Mouse (Mus musculus) myocyte (in vitro differentiated cells): ENCODE data around the gene Mrtfa. TPM values are rescaled to one million over a fixed set of nuclear protein-coding genes. Genes with fewer than 3 reads are reported as not detected.
A peak's percentile ranks its signal among the peaks of the same experiment; 100 is the strongest.

Experiments used
- H3K27me3 ChIP-seq: one replicate; pipeline ENCODE4 v1.6.1; 2011; ENCODE audit not compliant: control insufficient read depth, insufficient read depth, insufficient read length
- H3K36me3 ChIP-seq: one replicate; pipeline ENCODE4 v1.6.1; 2011; ENCODE audit not compliant: control insufficient read depth, insufficient read depth
- H3K4me2 ChIP-seq: one replicate; pipeline ENCODE4 v1.6.1; 2011; ENCODE audit warnings: low read depth, control low read depth
- H3K4me3 ChIP-seq: one replicate; pipeline ENCODE4 v1.5.1; 2011; ENCODE audit warnings: mild to moderate bottlenecking, control low read depth, moderate library complexity
- H3K79me2 ChIP-seq: one replicate; pipeline ENCODE4 v1.6.1; 2011; ENCODE audit not compliant: control insufficient read depth, insufficient read depth
- H3ac ChIP-seq: one replicate; pipeline ENCODE4 v1.6.1; 2011; ENCODE audit not compliant: control insufficient read depth, insufficient read length
- CEBPB ChIP-seq: IDR thresholded peaks from 2 replicates; pipeline ENCODE4 v1.6.1; 2011; ENCODE audit warnings: mild to moderate bottlenecking, moderate library complexity; ENCODE audit not compliant: poor library complexity, insufficient read depth, severe bottlenecking
- E2F4 ChIP-seq: IDR thresholded peaks from one replicate; pipeline ENCODE4 v1.6.1; 2011; ENCODE audit warnings: mild to moderate bottlenecking, control low read depth, moderate library complexity; ENCODE audit not compliant: insufficient read depth
- MAX ChIP-seq: IDR thresholded peaks from one replicate; pipeline ENCODE4 v1.6.1; 2011; ENCODE audit warnings: low read depth, mild to moderate bottlenecking, control low read depth
- MYOD1 ChIP-seq, 3 experiments: IDR thresholded peaks; one replicate each; pipeline ENCODE4 v1.6.1; 2011; ENCODE audit warnings: control low read depth in 2 of 3, low read depth in 2 of 3, mild to moderate bottlenecking in 2 of 3, moderate library complexity in 1 of 3; ENCODE audit not compliant: insufficient read length in 2 of 3, control insufficient read depth in 1 of 3
- MYOG ChIP-seq, 3 experiments: IDR thresholded peaks; one replicate each; pipeline ENCODE4 v1.6.1; 2011; ENCODE audit warnings: control low read depth in 2 of 3, low read depth in 2 of 3, mild to moderate bottlenecking in 2 of 3; ENCODE audit not compliant: insufficient read length in 2 of 3, control insufficient read depth in 1 of 3, insufficient read depth in 1 of 3
- POLR2A ChIP-seq: IDR thresholded peaks from one replicate; pipeline ENCODE4 v1.6.1; 2011; ENCODE audit warnings: low read depth, mild to moderate bottlenecking, control low read depth, moderate library complexity; ENCODE audit not compliant: insufficient read length
- POLR2AphosphoS2 ChIP-seq: IDR thresholded peaks from one replicate; pipeline ENCODE4 v1.6.1; 2011; ENCODE audit warnings: low read depth, control low read depth; ENCODE audit not compliant: insufficient read length
- REST ChIP-seq: IDR thresholded peaks from one replicate; pipeline ENCODE4 v1.6.1; 2011; ENCODE audit warnings: mild to moderate bottlenecking, control low read depth, moderate library complexity; ENCODE audit not compliant: insufficient read depth, insufficient read length
- SRF ChIP-seq: IDR thresholded peaks from one replicate; pipeline ENCODE4 v1.6.1; 2011; ENCODE audit warnings: low read depth; ENCODE audit not compliant: control insufficient read depth, insufficient read length
- TCF12 ChIP-seq: IDR thresholded peaks from one replicate; pipeline ENCODE4 v1.6.1; 2011; ENCODE audit warnings: mild to moderate bottlenecking, control low read depth; ENCODE audit not compliant: poor library complexity, insufficient read depth, severe bottlenecking
- TCF3 ChIP-seq: IDR thresholded peaks from one replicate; pipeline ENCODE4 v1.6.1; 2011; ENCODE audit warnings: low read depth, control low read depth; ENCODE audit not compliant: insufficient read length
- USF1 ChIP-seq: IDR thresholded peaks from one replicate; pipeline ENCODE4 v1.6.1; 2011; ENCODE audit warnings: low read depth, mild to moderate bottlenecking, control low read depth, moderate library complexity
- polyA plus RNA-seq: library from polyadenylated mRNA; unstranded; fragments of >200 nt; fragmentation: generic; extraction: Trizol; gene quantifications from one replicate; pipeline ENCODE4 v1.2.1, GENCODE M21; 2012; ENCODE audit warnings: missing spikeins

Mrtfa gene
- polyA plus RNA-seq, 1 experiment, result 36.0 TPM

DNA sequence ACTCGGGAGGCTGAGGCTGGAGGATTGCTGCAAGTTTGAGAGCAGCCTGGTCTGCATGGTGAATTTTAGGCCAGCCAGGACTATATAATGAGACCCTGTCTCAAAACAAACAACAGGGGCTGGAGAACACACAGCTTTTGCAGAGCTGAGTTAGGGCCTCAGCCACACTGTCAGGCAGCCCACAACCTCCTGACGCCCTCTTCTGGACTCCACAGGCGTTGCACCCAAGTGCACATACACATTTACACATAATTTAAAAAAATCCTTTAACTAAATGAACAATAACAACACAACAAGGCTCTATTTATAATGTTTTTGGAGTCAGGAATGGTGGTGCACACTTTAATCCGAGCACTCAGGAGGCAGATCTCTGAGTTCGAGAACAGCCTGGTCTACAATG is 7.9 kb upstream of the Mrtfa start:
- H3K4me3 ChIP-seq, result no peak overlapping the region
- no peaks in the 10 kb centered on the region for H3K36me3 ChIP-seq
- H3K79me2 ChIP-seq, result no peaks in the 10 kb centered on the region
- H3K27me3 ChIP-seq, result no peaks in the 10 kb centered on the region
- no peak overlapping the region for H3K4me2 ChIP-seq
- TF ChIP-seq SRF (no peak), MYOD1 (IDR thresholded peaks at IDR 0.05; ENCODE audit: control insufficient read depth in 1 of 3, insufficient read length in 2 of 3, low read depth in 2 of 3) (no peak), MYOG (IDR thresholded peaks at IDR 0.05; ENCODE audit: control insufficient read depth in 1 of 3, insufficient read depth in 1 of 3, insufficient read length in 2 of 3, low read depth in 2 of 3) (no peak), TCF12 (no peak), CEBPB (no peak), E2F4 (no peak), POLR2AphosphoS2 (no peak), REST (no peak), TCF3 (no peak), MAX (no peak), USF1 (no peak), POLR2A (no peak)
- no peak overlapping the region for H3ac ChIP-seq

DNA sequence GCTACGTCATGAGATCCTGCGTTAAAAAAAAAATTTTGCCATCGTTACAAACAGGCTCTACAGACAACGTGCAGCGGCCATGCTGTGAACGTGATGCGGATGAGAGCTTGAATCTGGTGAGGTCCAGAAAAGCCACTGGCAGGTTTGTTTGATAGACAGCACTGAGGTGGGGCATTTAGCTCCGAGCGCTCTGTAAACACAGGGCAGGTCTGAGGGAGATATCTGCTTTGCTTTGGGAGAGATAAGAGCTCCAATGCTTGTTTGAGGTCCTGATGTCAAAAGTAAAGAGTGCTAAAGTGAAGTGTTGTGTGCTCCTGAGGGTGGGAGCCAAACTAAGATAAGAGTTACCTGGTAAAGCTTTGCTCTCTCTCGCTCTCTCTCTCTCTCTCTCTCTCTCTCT is 6.6 kb upstream of the Mrtfa start:
- H3K4me2 ChIP-seq, result no peak overlapping the region
- H3K27me3 ChIP-seq, result no peaks in the 10 kb centered on the region
- no peaks in the 10 kb centered on the region for H3K79me2 ChIP-seq
- H3K36me3 ChIP-seq, result no peaks in the 10 kb centered on the region
- H3ac ChIP-seq, result no peak overlapping the region
- TF ChIP-seq MYOG (IDR thresholded peaks at IDR 0.05; ENCODE audit: control insufficient read depth in 1 of 3, insufficient read depth in 1 of 3, insufficient read length in 2 of 3, low read depth in 2 of 3) (no peak), USF1 (no peak), POLR2AphosphoS2 (no peak), POLR2A (no peak), SRF (no peak), CEBPB (no peak), MYOD1 (IDR thresholded peaks at IDR 0.05; ENCODE audit: control insufficient read depth in 1 of 3, insufficient read length in 2 of 3, low read depth in 2 of 3) (no peak), E2F4 (no peak), TCF3 (no peak), MAX (no peak), TCF12 (no peak), REST (no peak)
- H3K4me3 ChIP-seq, result no peak overlapping the region

DNA sequence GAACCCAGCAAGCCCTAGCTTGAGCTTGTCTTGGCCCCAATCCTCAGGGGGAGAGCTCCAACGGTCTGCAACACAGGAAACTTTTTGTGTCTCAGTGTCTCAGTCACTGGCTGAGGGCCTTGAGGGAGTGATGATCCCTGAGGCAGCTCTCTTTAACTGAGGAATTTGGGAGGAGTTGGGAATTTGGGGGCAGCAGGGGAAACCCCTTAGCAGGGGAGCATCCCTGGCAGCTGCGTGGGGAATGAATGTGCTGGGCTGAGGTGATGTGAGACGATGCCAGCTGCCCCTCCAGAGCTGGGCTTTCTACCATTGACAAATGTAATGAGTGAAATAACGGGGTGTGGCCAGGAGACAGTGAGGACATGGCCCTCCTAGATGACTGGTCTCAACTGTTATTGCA is 4.9 kb upstream of the Mrtfa start:
- TF ChIP-seq USF1 (no peak), MYOD1 (IDR thresholded peaks at IDR 0.05; ENCODE audit: control insufficient read depth in 1 of 3, insufficient read length in 2 of 3, low read depth in 2 of 3) (peak in 2 of 3 experiments; percentile 78 to 90), MAX (no peak), MYOG (IDR thresholded peaks at IDR 0.05; ENCODE audit: control insufficient read depth in 1 of 3, insufficient read depth in 1 of 3, insufficient read length in 2 of 3, low read depth in 2 of 3) (peak; percentile 38 to 96 (median 82)), SRF (no peak), CEBPB (no peak), POLR2AphosphoS2 (no peak), TCF12 (peak; percentile 53), REST (no peak), TCF3 (peak; percentile 63), E2F4 (no peak), POLR2A (no peak)
- H3K79me2 ChIP-seq, result no peaks in the 10 kb centered on the region
- no peak overlapping the region for H3K4me2 ChIP-seq
- H3ac ChIP-seq, result no peak overlapping the region
- no peaks in the 10 kb centered on the region for H3K36me3 ChIP-seq
- no peaks in the 10 kb centered on the region for H3K27me3 ChIP-seq
- no peak overlapping the region for H3K4me3 ChIP-seq

DNA sequence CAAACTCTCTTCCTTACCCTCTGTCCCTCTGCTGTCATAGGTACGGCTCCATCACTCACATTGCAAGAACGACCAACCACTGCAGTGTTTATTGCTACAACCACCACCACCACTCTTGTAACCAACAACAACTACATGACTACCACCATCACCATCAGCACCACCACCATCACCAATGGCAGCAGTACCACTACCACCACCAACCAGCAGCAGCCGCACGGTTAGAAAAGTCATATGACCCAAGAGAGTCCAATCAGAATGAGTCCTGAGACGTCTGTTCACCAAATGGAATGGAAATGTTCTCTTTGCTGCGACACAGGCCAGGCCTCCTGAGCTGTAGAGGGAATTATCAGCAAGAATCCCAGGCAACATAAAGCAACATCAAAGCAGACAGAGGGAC is 4.2 kb upstream of the Mrtfa start:
- H3K4me3 ChIP-seq, result no peak overlapping the region
- H3K79me2 ChIP-seq, result peaks cover 5% of the 10 kb centered on the region
- no peak for TF ChIP-seq TCF3
- no peak for TF ChIP-seq POLR2AphosphoS2
- TF ChIP-seq MAX, result no peak
- TF ChIP-seq MYOD1 (IDR thresholded peaks at IDR 0.05; ENCODE audit: control insufficient read depth in 1 of 3, insufficient read length in 2 of 3, low read depth in 2 of 3), result no peak
- TF ChIP-seq TCF12, result no peak
- no peak for TF ChIP-seq E2F4
- TF ChIP-seq MYOG (IDR thresholded peaks at IDR 0.05; ENCODE audit: control insufficient read depth in 1 of 3, insufficient read depth in 1 of 3, insufficient read length in 2 of 3, low read depth in 2 of 3), result no peak
- no peak for TF ChIP-seq USF1
- no peak for TF ChIP-seq POLR2A
- no peak for TF ChIP-seq SRF
- no peak overlapping the region for H3ac ChIP-seq
- H3K4me2 ChIP-seq, result no peak overlapping the region
- no peaks in the 10 kb centered on the region for H3K36me3 ChIP-seq
- no peaks in the 10 kb centered on the region for H3K27me3 ChIP-seq

DNA sequence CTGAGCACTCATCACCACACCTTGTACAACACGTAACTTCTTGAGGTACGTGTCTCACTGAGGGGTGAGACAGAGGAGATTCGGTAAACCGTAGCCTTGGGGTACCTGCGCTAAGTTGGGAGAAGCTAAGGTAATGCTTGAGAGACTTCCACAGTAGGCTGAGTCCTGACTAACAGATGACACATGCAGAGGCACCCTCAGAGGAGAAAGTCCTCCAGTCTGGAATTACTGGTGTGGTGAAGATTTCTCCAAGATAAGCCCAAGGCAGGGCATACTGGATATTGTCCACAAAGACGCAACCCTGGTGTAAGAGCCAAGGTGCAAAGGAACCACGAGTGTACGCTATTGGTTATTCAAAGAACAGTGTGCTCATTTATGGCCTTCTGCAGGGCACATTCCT is 2.3 kb upstream of the Mrtfa start:
- Histone ChIP-seq H3ac (no peak overlapping the region), H3K4me2 (peak overlapping the region; percentile 43)
- TF ChIP-seq CEBPB, result peak; percentile 76
- TF ChIP-seq REST, result no peak

More for the DNA sequence above, 2.3 kb upstream of the Mrtfa start:
- H3K79me2 ChIP-seq, result peaks cover 25% of the 10 kb centered on the region
- H3K27me3 ChIP-seq, result no peaks in the 10 kb centered on the region
- no peaks in the 10 kb centered on the region for H3K36me3 ChIP-seq
- H3K4me3 ChIP-seq, result no peak overlapping the region
